Mouse (Mus musculus) kidney, embryonic 14.5 days (tissue): ENCODE data around the gene Oosp3. TPM values are rescaled to one million over a fixed set of nuclear protein-coding genes. Genes with fewer than 3 reads are reported as not detected.

Experiments
- ATAC-seq: fragments of 200-750 bp; cut with Nextera tagmentation; 2 replicates; pipeline ENCODE4 v1.8.0; 2017; ENCODE audit warnings: moderate number of reproducible peaks, mild to moderate bottlenecking, moderate TSS enrichment, moderate library complexity; ENCODE audit not compliant: low FRiP score, low TSS enrichment
- H3K27ac ChIP-seq: fragments of 300-500 bp; sonication (generic); 2 replicates; pipeline ENCODE4 v1.5.1; 2014; ENCODE audit warnings: low read depth, mild to moderate bottlenecking, low read length, moderate library complexity, mixed read lengths
- H3K27me3 ChIP-seq: fragments of 300-500 bp; sonication (generic); 2 replicates; pipeline ENCODE4 v1.6.1; 2014; ENCODE audit warnings: mild to moderate bottlenecking, low read length; ENCODE audit not compliant: control insufficient read depth, insufficient read depth
- H3K36me3 ChIP-seq: fragments of 300-500 bp; sonication (generic); 2 replicates; pipeline ENCODE4 v1.6.1; 2014; ENCODE audit warnings: low read length, mixed read lengths; ENCODE audit not compliant: control insufficient read depth, insufficient read depth
- H3K4me1 ChIP-seq: fragments of 300-500 bp; sonication (generic); 2 replicates; pipeline ENCODE4 v1.6.1; 2014; ENCODE audit warnings: low read length, mixed read lengths; ENCODE audit not compliant: control insufficient read depth, insufficient read depth
- H3K4me2 ChIP-seq: fragments of 300-500 bp; sonication (generic); replicated peaks from 2 replicates; pipeline ENCODE4 v1.6.1; 2014; ENCODE audit warnings: low read depth, mild to moderate bottlenecking, low read length
- H3K4me3 ChIP-seq: fragments of 300-500 bp; sonication (generic); 2 replicates; pipeline ENCODE4 v1.5.1; 2014; ENCODE audit warnings: mild to moderate bottlenecking, low read length
- H3K9ac ChIP-seq: fragments of 300-500 bp; sonication (generic); 2 replicates; pipeline ENCODE4 v1.6.1; 2014; ENCODE audit warnings: low read depth, mild to moderate bottlenecking, low read length, moderate library complexity
- H3K9me3 ChIP-seq: fragments of 300-500 bp; sonication (generic); 2 replicates; pipeline ENCODE4 v1.6.1; 2016; ENCODE audit warnings: low read length; ENCODE audit not compliant: control insufficient read depth
- WGBS: fragments of 180-500 bp; shearing (Covaris S2); extraction: QIAGEN DNeasy Blood & Tissue Kit; methylation state at CpG from one replicate; pipeline ENCODE4 v1.1.7; 2014; 5-methylcytosine and 5-hydroxymethylcytosine counted together
- polyA plus RNA-seq: library from polyadenylated mRNA; unstranded; fragments of >200 nt; fragmentation: Nextera tagmentation; extraction: Ambion mirVana; gene quantifications from 2 replicates; pipeline ENCODE4 v1.2.1, GENCODE M21; 2014

The Oosp3 gene
- polyA plus RNA-seq, 1 experiment from 2014 or later = not detected

DNA sequence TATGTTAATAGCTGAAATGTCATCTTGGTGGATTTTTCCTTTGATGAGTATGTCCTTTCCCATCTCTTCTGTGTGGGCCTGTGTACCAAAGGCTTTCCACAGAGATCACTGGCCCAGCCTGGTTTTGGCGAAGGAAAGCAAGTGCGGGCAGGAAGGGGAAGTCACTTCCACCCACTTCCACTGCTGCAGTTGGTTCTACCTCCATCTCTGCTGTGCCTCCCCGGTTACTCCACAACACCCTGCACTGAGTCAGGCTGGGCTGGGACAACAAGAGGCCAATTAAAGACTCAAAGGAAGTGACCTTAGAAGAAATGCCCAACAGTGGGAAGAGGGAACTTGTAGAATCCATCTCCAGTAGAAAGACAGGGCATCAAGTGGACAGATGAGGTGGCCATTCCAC is 23.2 kb downstream of the Oosp3 start:
- Histone ChIP-seq H3K36me3 (no peaks in the 10 kb centered on the region), H3K9me3 (no peaks in the 10 kb centered on the region), H3K4me3 (no peak overlapping the region), H3K27ac (no peak overlapping the region), H3K4me1 (no peaks in the 10 kb centered on the region), H3K4me2 (no peak overlapping the region), H3K9ac (no peak overlapping the region), H3K27me3 (no peaks in the 10 kb centered on the region)
- WGBS = 94% methylated on average over 3 of the region's 3 CpGs
- no peak for ATAC-seq

DNA sequence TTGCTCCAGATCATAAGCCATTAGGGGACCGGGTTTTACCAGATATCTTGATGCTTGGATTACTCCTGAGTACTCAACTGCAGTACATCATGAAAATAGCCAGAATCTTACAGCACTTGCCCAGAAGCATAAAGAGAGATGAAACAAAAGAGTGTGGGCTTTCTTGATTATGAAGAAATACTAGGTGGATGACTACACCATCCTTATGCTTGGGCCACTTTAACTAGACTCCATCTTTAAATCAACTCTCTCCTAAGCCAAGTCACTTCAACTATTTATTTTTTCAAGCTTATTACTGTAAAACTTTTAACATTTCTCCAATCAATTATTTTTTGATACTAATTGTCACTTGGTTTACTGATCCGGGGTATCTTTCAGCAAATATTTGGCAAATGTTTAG is 27.0 kb downstream of the Oosp3 start:
- no peaks in the 10 kb centered on the region for H3K9me3 ChIP-seq
- H3K4me1 ChIP-seq = no peaks in the 10 kb centered on the region
- H3K27me3 ChIP-seq = no peaks in the 10 kb centered on the region
- H3K4me3 ChIP-seq = no peak overlapping the region
- ATAC-seq = no peak
- H3K27ac ChIP-seq = no peak overlapping the region
- no peak overlapping the region for H3K4me2 ChIP-seq
- no peaks in the 10 kb centered on the region for H3K36me3 ChIP-seq
- 92% methylated on average over 2 of the region's 2 CpGs for WGBS
- H3K9ac ChIP-seq = no peak overlapping the region

DNA sequence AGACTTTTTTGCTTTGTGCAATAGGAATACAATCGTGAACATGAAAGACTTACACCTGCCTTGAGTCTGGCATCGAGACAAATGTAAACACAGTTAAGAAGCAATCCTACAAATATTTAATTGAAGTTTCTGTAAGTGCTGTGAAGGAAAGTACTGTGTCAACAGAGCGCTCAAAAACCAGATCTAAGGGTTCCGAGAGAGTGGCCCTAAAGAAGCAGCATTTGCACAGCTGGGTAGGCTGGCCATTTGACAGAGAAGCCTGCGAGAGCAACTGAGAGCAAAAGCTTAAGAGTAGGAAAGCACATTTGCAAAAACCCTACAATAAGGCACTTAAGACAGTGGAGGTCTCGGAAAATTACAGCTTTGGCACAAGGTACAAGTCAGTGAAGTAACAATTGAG is 27.4 kb downstream of the Oosp3 start:
- H3K36me3 ChIP-seq = no peaks in the 10 kb centered on the region
- no peak overlapping the region for H3K4me2 ChIP-seq
- ATAC-seq = no peak
- no peaks in the 10 kb centered on the region for H3K4me1 ChIP-seq
- H3K9me3 ChIP-seq = no peaks in the 10 kb centered on the region
- 86% methylated on average over 6 of the region's 6 CpGs for WGBS
- H3K4me3 ChIP-seq = no peak overlapping the region
- H3K27ac ChIP-seq = no peak overlapping the region
- H3K27me3 ChIP-seq = no peaks in the 10 kb centered on the region
- H3K9ac ChIP-seq = no peak overlapping the region

- Histone ChIP-seq H3K4me3 (no peak overlapping the region), H3K27me3 (no peaks in the 10 kb centered on the region), H3K9me3 (no peaks in the 10 kb centered on the region), H3K36me3 (no peaks in the 10 kb centered on the region), H3K4me1 (no peaks in the 10 kb centered on the region), H3K4me2 (no peak overlapping the region), H3K27ac (no peak overlapping the region), H3K9ac (no peak overlapping the region)
- 82% methylated on average over 2 of the region's 2 CpGs for WGBS
- ATAC-seq = no peak
Observed at GRCm38 (mm10) chr19:11725915-11726314, 29.1 kb downstream of the Oosp3 start.

- Histone ChIP-seq H3K36me3 (no peaks in the 10 kb centered on the region), H3K27me3 (no peaks in the 10 kb centered on the region), H3K9me3 (no peaks in the 10 kb centered on the region), H3K27ac (no peak overlapping the region), H3K9ac (no peak overlapping the region), H3K4me2 (no peak overlapping the region), H3K4me3 (no peak overlapping the region), H3K4me1 (no peaks in the 10 kb centered on the region)
- no peak for ATAC-seq
- WGBS = 91% methylated on average over 5 of the region's 5 CpGs
Observed at GRCm38 (mm10) chr19:11727304-11727703, 30.4 kb downstream of the Oosp3 start.

DNA sequence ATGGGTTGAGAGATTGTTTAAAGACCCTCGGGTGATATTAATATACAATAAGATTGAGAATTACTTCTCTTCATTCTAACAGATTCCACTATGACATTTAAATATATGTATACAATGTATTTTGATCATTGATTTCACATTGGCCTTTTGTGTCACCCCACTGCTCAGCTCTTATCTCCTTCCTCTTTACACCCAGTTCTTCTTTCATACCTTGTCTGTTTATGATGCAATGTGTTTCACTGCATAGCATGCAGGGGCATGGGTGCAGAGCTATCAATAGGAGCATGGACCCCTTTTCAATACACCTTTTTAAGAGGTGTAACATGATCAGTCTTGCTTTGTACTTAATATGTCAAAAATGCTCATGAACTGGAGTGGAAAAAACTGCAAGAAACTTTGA is 33.4 kb downstream of the Oosp3 start:
- no peak overlapping the region for H3K9ac ChIP-seq
- H3K27ac ChIP-seq = no peak overlapping the region
- H3K4me2 ChIP-seq = no peak overlapping the region
- no peaks in the 10 kb centered on the region for H3K27me3 ChIP-seq
- H3K4me1 ChIP-seq = no peaks in the 10 kb centered on the region
- H3K36me3 ChIP-seq = no peaks in the 10 kb centered on the region
- H3K9me3 ChIP-seq = no peaks in the 10 kb centered on the region
- 85% methylated on average over 1 of the region's 1 CpGs for WGBS
- H3K4me3 ChIP-seq = no peak overlapping the region
- no peak for ATAC-seq

GRCm38 (mm10) chr19:11736455-11736854 is 39.6 kb downstream of the Oosp3 start:
- WGBS = 58% methylated on average over 1 of the region's 1 CpGs
- Histone ChIP-seq H3K9ac (no peak overlapping the region), H3K27me3 (no peaks in the 10 kb centered on the region), H3K9me3 (no peaks in the 10 kb centered on the region), H3K4me1 (no peaks in the 10 kb centered on the region), H3K27ac (no peak overlapping the region), H3K4me2 (no peak overlapping the region), H3K4me3 (no peak overlapping the region), H3K36me3 (no peaks in the 10 kb centered on the region)
- ATAC-seq = no peak

DNA sequence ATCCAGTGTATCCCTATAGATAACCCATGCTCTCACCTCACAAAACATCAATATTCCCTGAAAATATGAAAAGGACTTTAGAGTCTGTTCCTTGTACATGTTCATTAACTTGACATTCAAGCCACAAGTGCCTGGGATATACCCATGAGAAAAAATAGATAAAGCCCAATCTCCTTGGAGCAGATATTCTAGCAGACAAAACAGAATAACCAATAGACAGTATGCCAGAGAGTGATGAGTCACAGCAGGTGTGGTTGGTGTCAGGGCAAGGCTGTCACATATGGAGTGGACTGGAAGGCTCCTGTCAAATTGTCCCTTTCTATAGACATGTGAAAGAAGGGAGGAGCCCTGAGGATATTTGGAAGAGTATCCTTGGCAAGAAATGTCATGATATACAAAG is 48.8 kb downstream of the Oosp3 start:
- Histone ChIP-seq H3K4me1 (no peaks in the 10 kb centered on the region), H3K9me3 (no peaks in the 10 kb centered on the region), H3K4me3 (no peak overlapping the region), H3K9ac (no peak overlapping the region), H3K27ac (no peak overlapping the region), H3K4me2 (no peak overlapping the region), H3K27me3 (no peaks in the 10 kb centered on the region), H3K36me3 (no peaks in the 10 kb centered on the region)
- no peak for ATAC-seq

DNA sequence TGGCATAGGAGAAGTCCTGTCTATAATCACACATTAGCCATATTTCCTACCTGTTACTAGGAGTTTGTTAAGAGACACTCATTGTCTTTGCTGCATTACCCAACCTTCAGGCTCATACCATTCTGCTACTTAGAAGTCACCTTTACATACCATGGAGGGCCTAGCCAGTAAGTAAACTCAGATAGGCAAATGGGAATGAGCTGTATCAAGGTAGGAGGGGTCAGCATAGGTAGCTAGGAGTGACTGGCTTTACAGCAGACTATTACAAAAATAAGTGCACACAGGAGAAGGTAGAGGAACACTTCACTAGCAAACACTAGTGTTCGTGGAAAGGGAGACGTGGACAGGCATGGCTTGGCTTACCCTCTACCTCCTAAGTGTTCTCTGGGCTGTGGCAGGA is 50.4 kb downstream of the Oosp3 start, which contains the start of gene Gif:
Gene Gif (plus strand): TSS at position 257 of the 400 bp plus-strand sequence.
- Histone ChIP-seq H3K4me1 (no peaks in the 10 kb centered on the region), H3K4me2 (no peak within 1 kb of the TSS), H3K9me3 (no peaks in the 10 kb centered on the region), H3K9ac (no peak within 1 kb of the TSS), H3K27ac (no peak within 1 kb of the TSS), H3K4me3 (no peak within 1 kb of the TSS), H3K27me3 (no peaks in the 10 kb centered on the region), H3K36me3 (no peaks in the 10 kb centered on the region)
- no peak for ATAC-seq
- 85% methylated on average over 2 of the region's 2 CpGs for WGBS
